Mouse (Mus musculus) intestine, postnatal 0 days (tissue): ENCODE results near the gene Vmn1r6. TPM values are rescaled to one million over a fixed set of nuclear protein-coding genes. Genes with fewer than 3 reads are reported as not detected.
"Not testable (repeated sequence)": the region's sequence is repeated elsewhere in the genome, so short reads cannot be mapped to it uniquely, and the experiment has no call there.

Source experiments
- ATAC-seq: fragments of 200-750 bp; cut with Nextera tagmentation; 2 replicates; pipeline ENCODE4 v1.8.0; 2017; ENCODE audit warnings: mild to moderate bottlenecking, moderate TSS enrichment, moderate library complexity
- H3K27ac ChIP-seq: fragments of 300-500 bp; sonication (generic); 2 replicates; pipeline ENCODE4 v1.5.1; 2014; ENCODE audit warnings: mild to moderate bottlenecking, low read depth, low read length, moderate library complexity
- H3K27me3 ChIP-seq: fragments of 300-500 bp; sonication (generic); replicated peaks from 2 replicates; pipeline ENCODE4 v1.6.1; 2014; ENCODE audit warnings: low read length, mixed read lengths; ENCODE audit not compliant: control insufficient read depth, insufficient read depth
- H3K36me3 ChIP-seq: fragments of 300-500 bp; sonication (generic); 2 replicates; pipeline ENCODE4 v1.6.1; 2014; ENCODE audit warnings: mild to moderate bottlenecking, moderate library complexity; ENCODE audit not compliant: control insufficient read depth, insufficient read depth
- H3K4me1 ChIP-seq: fragments of 300-500 bp; sonication (generic); replicated peaks from 2 replicates; pipeline ENCODE4 v1.6.1; 2014; ENCODE audit warnings: antibody characterized with exemption, low read length, mixed read lengths; ENCODE audit not compliant: control insufficient read depth, insufficient read depth
- H3K4me2 ChIP-seq: fragments of 300-500 bp; sonication (generic); replicated peaks from 2 replicates; pipeline ENCODE4 v1.6.1; 2014; ENCODE audit warnings: low read depth, mild to moderate bottlenecking, moderate library complexity
- H3K4me3 ChIP-seq: fragments of 300-500 bp; sonication (generic); 2 replicates; pipeline ENCODE4 v1.5.1; 2014; ENCODE audit warnings: low read depth, low read length
- H3K9ac ChIP-seq: fragments of 300-500 bp; sonication (generic); 2 replicates; pipeline ENCODE4 v1.6.1; 2014; ENCODE audit warnings: mild to moderate bottlenecking, low read depth, low read length
- H3K9me3 ChIP-seq: fragments of 300-500 bp; sonication (generic); 2 replicates; pipeline ENCODE4 v1.6.1; 2016; ENCODE audit warnings: mixed run types; ENCODE audit not compliant: control insufficient read depth
- CTCF ChIP-seq: sonication (generic); IDR thresholded peaks from 2 replicates; pipeline ENCODE4 v1.5.1; 2016; ENCODE audit warnings: low read depth, mild to moderate bottlenecking, control low read depth, antibody characterized with exemption, moderate library complexity
- WGBS: fragments of 180-500 bp; shearing (Covaris S2); extraction: QIAGEN DNeasy Blood & Tissue Kit; methylation state at CpG from one replicate; pipeline ENCODE4 v1.1.7; 2014; 5-methylcytosine and 5-hydroxymethylcytosine counted together
- polyA plus RNA-seq: library from polyadenylated mRNA; unstranded; fragments of >200 nt; fragmentation: Nextera tagmentation; extraction: Ambion mirVana; gene quantifications from 2 replicates; pipeline ENCODE4 v1.2.1, GENCODE M21; 2015

Gene Vmn1r6
- not detected in 2 replicates for polyA plus RNA-seq

DNA sequence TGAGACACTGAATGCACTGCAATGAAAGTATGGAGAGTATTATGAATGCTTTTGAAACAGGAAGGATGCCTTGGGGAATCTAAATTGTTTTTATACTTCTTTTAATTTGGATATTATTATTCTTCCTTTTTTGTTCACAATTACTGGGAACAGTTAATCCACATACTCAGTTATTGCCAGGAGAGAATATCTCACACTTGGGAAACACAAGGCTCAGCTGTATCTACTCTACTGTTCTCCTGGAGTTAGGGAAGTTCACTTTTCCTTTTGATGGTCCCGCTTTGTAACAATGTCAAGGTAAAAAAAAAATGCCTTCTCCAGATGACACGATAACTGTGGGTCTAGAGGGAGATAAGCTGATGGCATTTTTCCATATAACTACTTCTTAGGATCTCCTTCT lies at the start of gene Vmn1r6:
Gene Vmn1r6, plus strand, starts transcription at position 301 of the 400 bp plus-strand sequence.
- H3K4me3 ChIP-seq: no peak within 1 kb of the TSS
- H3K9me3 ChIP-seq: no peaks in the 10 kb centered on the region
- H3K4me1 ChIP-seq: no peaks in the 10 kb centered on the region
- no peak for ATAC-seq
- no peaks in the 10 kb centered on the region for H3K36me3 ChIP-seq
- no peak for TF ChIP-seq CTCF
- H3K4me2 ChIP-seq: no peak within 1 kb of the TSS
- H3K27me3 ChIP-seq: no peaks in the 10 kb centered on the region
- H3K27ac ChIP-seq: no peak within 1 kb of the TSS
- 80% methylated on average over 2 of the region's 2 CpGs for WGBS
- H3K9ac ChIP-seq: no peak within 1 kb of the TSS

DNA sequence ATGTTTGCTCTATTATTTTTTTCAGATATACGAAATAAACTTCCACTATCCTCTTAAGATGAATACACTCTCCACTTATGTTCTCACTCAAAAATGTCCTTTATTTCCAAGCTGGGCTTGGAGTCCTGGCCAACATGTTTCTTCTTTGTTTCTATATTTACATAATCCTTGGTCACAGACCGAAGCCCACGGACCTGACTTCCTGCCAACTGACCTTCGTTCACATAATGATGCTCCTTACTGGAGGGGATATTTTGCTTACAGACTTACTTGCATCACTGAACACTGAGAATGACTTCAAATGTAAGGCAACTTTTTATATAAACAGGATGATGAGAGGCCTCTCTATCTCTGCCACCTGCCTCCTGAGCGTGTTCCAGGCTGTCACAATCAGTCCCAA lies 40.6 kb upstream of the Vmn1r6 start:
- WGBS: 66% methylated on average over 5 of the region's 5 CpGs
- Histone ChIP-seq H3K4me2 (no peak overlapping the region), H3K4me3 (no peak overlapping the region), H3K36me3 (no peaks in the 10 kb centered on the region), H3K27ac (no peak overlapping the region), H3K27me3 (no peaks in the 10 kb centered on the region), H3K9me3 (no peaks in the 10 kb centered on the region), H3K4me1 (no peaks in the 10 kb centered on the region), H3K9ac (no peak overlapping the region)
- no peak for ATAC-seq
- no peak for TF ChIP-seq CTCF

DNA sequence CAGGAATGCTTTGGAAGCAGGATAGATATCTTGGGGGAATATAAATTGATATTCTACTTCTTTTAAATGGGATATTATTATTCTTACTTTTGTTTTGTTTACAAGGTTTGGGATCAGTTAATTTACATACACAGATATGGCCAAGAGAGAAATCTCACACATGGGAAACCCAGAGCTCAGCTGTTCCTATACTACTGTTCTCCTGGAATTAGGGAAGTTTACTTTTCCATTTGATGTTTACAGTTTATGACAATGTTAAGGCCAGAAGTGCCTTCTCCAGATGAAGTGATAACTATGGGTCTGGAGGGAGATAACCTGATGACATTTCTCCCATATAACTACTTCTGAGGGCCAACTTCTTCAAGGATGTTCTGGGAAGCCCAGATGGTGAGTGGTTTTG lies 27.1 kb upstream of the Vmn1r6 start, which contains the start of gene Vmn1r5:
Gene Vmn1r5, plus strand, starts transcription at position 301 of the 400 bp plus-strand sequence.
- no peak within 1 kb of the TSS for H3K4me3 ChIP-seq
- no peak for ATAC-seq
- no peaks in the 10 kb centered on the region for H3K27me3 ChIP-seq
- no peaks in the 10 kb centered on the region for H3K9me3 ChIP-seq
- H3K36me3 ChIP-seq: no peaks in the 10 kb centered on the region
- TF ChIP-seq CTCF: no peak
- H3K27ac ChIP-seq: no peak within 1 kb of the TSS
- no peak within 1 kb of the TSS for H3K4me2 ChIP-seq
- H3K4me1 ChIP-seq: no peaks in the 10 kb centered on the region
- no peak within 1 kb of the TSS for H3K9ac ChIP-seq

DNA sequence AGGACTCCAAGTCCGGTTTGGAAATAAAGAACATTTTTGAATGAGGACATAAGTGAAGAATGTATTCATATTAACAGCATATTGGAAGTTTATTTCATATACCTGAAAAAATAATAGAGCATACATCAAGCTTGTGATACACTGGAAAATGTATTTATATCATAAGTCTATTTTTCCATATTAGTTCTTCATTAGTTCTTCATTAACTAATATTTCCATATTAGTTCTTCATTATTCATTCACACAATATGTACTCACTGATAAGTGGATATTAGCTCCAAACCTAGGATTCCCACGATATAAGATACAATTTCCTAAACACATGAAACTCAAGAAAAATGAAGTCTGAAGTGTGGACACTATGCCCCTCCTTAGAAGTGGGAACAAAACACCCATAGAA lies 28.2 kb downstream of the Vmn1r6 start, which contains the start of gene Vmn1r7:
Gene Vmn1r7, minus strand, starts transcription at position 101 of the 400 bp plus-strand sequence.
- 86% methylated on average over 2 of the region's 2 CpGs for WGBS
- H3K9me3 ChIP-seq, H3K4me3 ChIP-seq, H3K9ac ChIP-seq, H3K27me3 ChIP-seq, H3K36me3 ChIP-seq, H3K27ac ChIP-seq, ATAC-seq, H3K4me2 ChIP-seq, H3K4me1 ChIP-seq: not testable (repeated sequence)

DNA sequence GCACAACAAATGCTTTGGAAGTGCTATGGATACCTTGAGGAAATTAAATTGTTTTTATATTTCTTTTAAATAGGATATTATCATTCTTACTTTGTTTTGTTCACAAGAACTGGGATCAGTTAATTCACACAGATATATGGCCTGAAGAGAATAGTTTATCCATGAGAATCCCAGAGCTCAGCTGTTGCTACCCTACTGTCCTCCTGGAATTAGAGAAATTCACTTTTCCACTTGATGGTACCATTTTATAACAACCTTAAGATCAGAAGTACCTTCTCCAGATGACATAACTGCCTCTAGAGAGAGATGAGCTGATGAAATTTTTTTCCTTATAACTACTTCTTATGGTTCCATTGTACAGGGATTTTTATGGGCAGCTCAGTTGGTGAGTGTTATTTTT lies 34.9 kb downstream of the Vmn1r6 start, which contains the start of gene Vmn1r8:
Gene Vmn1r8, plus strand, starts transcription at position 301 of the 400 bp plus-strand sequence.
- no peaks in the 10 kb centered on the region for H3K36me3 ChIP-seq
- H3K27me3 ChIP-seq: no peaks in the 10 kb centered on the region
- no peak within 1 kb of the TSS for H3K9ac ChIP-seq
- H3K27ac ChIP-seq: no peak within 1 kb of the TSS
- no peaks in the 10 kb centered on the region for H3K4me1 ChIP-seq
- no peak for ATAC-seq
- no peak within 1 kb of the TSS for H3K4me3 ChIP-seq
- H3K4me2 ChIP-seq: no peak within 1 kb of the TSS
- H3K9me3 ChIP-seq: no peaks in the 10 kb centered on the region
- TF ChIP-seq CTCF: no peak

DNA sequence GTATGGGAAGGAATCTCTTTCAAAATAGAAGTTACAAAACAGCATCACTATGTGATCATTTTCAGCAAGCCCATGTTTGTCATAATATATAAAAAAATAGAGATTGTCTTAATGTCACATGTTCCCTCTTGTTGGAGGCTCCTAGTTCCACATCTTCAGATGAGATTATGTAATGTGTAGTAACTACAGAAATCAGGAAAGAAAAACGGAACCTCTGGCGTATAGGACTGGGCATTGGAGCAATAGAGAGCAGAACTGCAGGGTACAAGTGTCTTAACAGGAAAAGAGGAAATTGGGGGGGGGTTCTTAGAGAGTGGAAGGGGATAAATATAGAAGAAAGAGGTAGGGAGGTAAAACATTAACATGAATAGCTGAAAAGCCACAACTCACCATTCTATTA lies 37.6 kb downstream of the Vmn1r6 start:
- TF ChIP-seq CTCF: no peak
- H3K36me3 ChIP-seq: no peaks in the 10 kb centered on the region
- H3K4me3 ChIP-seq: no peak overlapping the region
- 83% methylated on average over 2 of the region's 2 CpGs for WGBS
- no peak overlapping the region for H3K4me2 ChIP-seq
- H3K27ac ChIP-seq: no peak overlapping the region
- no peak overlapping the region for H3K9ac ChIP-seq
- no peaks in the 10 kb centered on the region for H3K27me3 ChIP-seq
- H3K4me1 ChIP-seq: no peaks in the 10 kb centered on the region
- no peak for ATAC-seq
- H3K9me3 ChIP-seq: no peaks in the 10 kb centered on the region

Other genes starting within 250 kb of the Vmn1r6 start
- 8.1 TPM in 2 replicates for gene Kbtbd2, start 199.4 kb upstream of the Vmn1r6 start, polyA plus RNA-seq
- 38.0 and 39.4 TPM in 2 replicates for gene Fkbp9, start 165.2 kb upstream of the Vmn1r6 start, polyA plus RNA-seq
- 43.6 and 44.7 TPM in 2 replicates for gene Nt5c3, start 73.3 kb upstream of the Vmn1r6 start, polyA plus RNA-seq
- 0.07 and 0.14 TPM in 2 replicates for gene Vmn1r4, start 73.2 kb upstream of the Vmn1r6 start, polyA plus RNA-seq
- not detected in 2 replicates for gene Vmn1r5, start 27.0 kb upstream of the Vmn1r6 start, polyA plus RNA-seq
- not detected in 2 replicates for gene Vmn1r7, start 28.1 kb downstream of the Vmn1r6 start, polyA plus RNA-seq
- gene Vmn1r8, start 35.0 kb downstream of the Vmn1r6 start, polyA plus RNA-seq: not detected in 2 replicates
- not detected in 2 replicates for gene Vmn1r9, start 69.5 kb downstream of the Vmn1r6 start, polyA plus RNA-seq
- not detected in 2 replicates for gene Vmn1r10, start 112.2 kb downstream of the Vmn1r6 start, polyA plus RNA-seq
- not detected in 2 replicates for gene Vmn1r11, start 136.2 kb downstream of the Vmn1r6 start, polyA plus RNA-seq
- not detected in 2 replicates for gene Vmn1r12, start 159.7 kb downstream of the Vmn1r6 start, polyA plus RNA-seq
- not detected in 2 replicates for gene Vmn1r13, start 206.0 kb downstream of the Vmn1r6 start, polyA plus RNA-seq
- gene Vmn1r14, start 234.4 kb downstream of the Vmn1r6 start, polyA plus RNA-seq: not detected in 2 replicates